Mouse (Mus musculus) erythroblast, embryonic 14.5 days (primary cell): ENCODE results near the gene Cela3a. TPM values are rescaled to one million over a fixed set of nuclear protein-coding genes. Genes with fewer than 3 reads are reported as not detected.

ENCODE experiments used
- H3K27me3 ChIP-seq: 2 replicates; pipeline ENCODE4 v1.6.1; 2012; ENCODE audit warnings: inconsistent platforms; ENCODE audit not compliant: control insufficient read depth
- H3K36me3 ChIP-seq: 2 replicates; pipeline ENCODE4 v1.6.1; 2012; ENCODE audit warnings: mild to moderate bottlenecking, inconsistent platforms; ENCODE audit not compliant: control insufficient read depth
- H3K4me1 ChIP-seq: 2 replicates; pipeline ENCODE4 v1.6.1; 2012; ENCODE audit warnings: inconsistent platforms; ENCODE audit not compliant: control insufficient read depth
- H3K4me3 ChIP-seq: replicated peaks from 2 replicates; pipeline ENCODE3; 2012; ENCODE audit warnings: moderate library complexity, mild to moderate bottlenecking, inconsistent platforms
- H3K9me3 ChIP-seq: 2 replicates; pipeline ENCODE4 v1.6.1; 2012; ENCODE audit warnings: low read length, inconsistent platforms, mixed read lengths; ENCODE audit not compliant: control insufficient read depth
- GATA1 ChIP-seq: IDR thresholded peaks from 2 replicates; pipeline ENCODE4 v1.6.1; 2012; ENCODE audit warnings: low read length, inconsistent platforms, mixed read lengths
- TAL1 ChIP-seq: IDR thresholded peaks from 3 replicates; pipeline ENCODE4 v1.6.1; 2012; ENCODE audit warnings: low read length, inconsistent platforms, mixed read lengths
- polyA plus RNA-seq: library from polyadenylated mRNA; stranded (reverse); fragments of >175 nt; gene quantifications from 2 replicates; pipeline ENCODE4 v1.2.3, GENCODE M21; 2012

The Cela3a gene
- polyA plus RNA-seq, 1 experiment, result not detected

GRCm38 (mm10) chr4:137391287-137391686 lies 18.3 kb downstream of the Cela3a start:
- Histone ChIP-seq H3K4me3 (no peak overlapping the region), H3K36me3 (no peaks in the 10 kb centered on the region; the same call in 1 of the 2 replicates), H3K4me1 (peaks cover 44% of the 10 kb centered on the region), H3K9me3 (no peaks in the 10 kb centered on the region; the same call in 1 of the 2 replicates), H3K27me3 (no peaks in the 10 kb centered on the region)
- TF ChIP-seq TAL1 (no peak), GATA1 (no peak)

- peaks cover 44% of the 10 kb centered on the region for H3K4me1 ChIP-seq
- no peaks in the 10 kb centered on the region for H3K27me3 ChIP-seq
- no peak for TF ChIP-seq TAL1
- no peaks in the 10 kb centered on the region; the same call in 1 of the 2 replicates for H3K36me3 ChIP-seq
- no peak overlapping the region for H3K4me3 ChIP-seq
- no peaks in the 10 kb centered on the region for H3K9me3 ChIP-seq
Observed at GRCm38 (mm10) chr4:137390196-137390595, 19.4 kb downstream of the Cela3a start.

- Histone ChIP-seq H3K36me3 (no peaks in the 10 kb centered on the region; the same call in 1 of the 2 replicates), H3K9me3 (no peaks in the 10 kb centered on the region), H3K4me3 (peak overlapping the region; percentile 78), H3K27me3 (no peaks in the 10 kb centered on the region), H3K4me1 (peaks cover 44% of the 10 kb centered on the region)
- no peak for TF ChIP-seq TAL1
- TF ChIP-seq GATA1, result no peak
Observed at GRCm38 (mm10) chr4:137388983-137389382, 20.6 kb downstream of the Cela3a start.

- peaks cover 39% of the 10 kb centered on the region for H3K4me1 ChIP-seq
- no peak for TF ChIP-seq TAL1
- no peak for TF ChIP-seq GATA1
- no peaks in the 10 kb centered on the region for H3K9me3 ChIP-seq
- no peaks in the 10 kb centered on the region; the same call in 1 of the 2 replicates for H3K36me3 ChIP-seq
- no peaks in the 10 kb centered on the region for H3K27me3 ChIP-seq
- H3K4me3 ChIP-seq, result peak overlapping the region; percentile 78
Observed at GRCm38 (mm10) chr4:137388059-137388794, 21.4 kb downstream of the Cela3a start.

- Histone ChIP-seq H3K27me3 (no peaks in the 10 kb centered on the region), H3K4me3 (peak overlapping the region; percentile 78), H3K4me1 (peaks cover 33% of the 10 kb centered on the region), H3K36me3 (no peaks in the 10 kb centered on the region; the same call in 1 of the 2 replicates), H3K9me3 (no peaks in the 10 kb centered on the region)
- TF ChIP-seq TAL1, result no peak
- no peak for TF ChIP-seq GATA1
Observed at GRCm38 (mm10) chr4:137387482-137388058, 22.0 kb downstream of the Cela3a start.

- H3K27me3 ChIP-seq, result no peaks in the 10 kb centered on the region
- peak overlapping the region; percentile 45 for H3K4me3 ChIP-seq
- TF ChIP-seq GATA1, result no peak
- TF ChIP-seq TAL1, result no peak
- H3K4me1 ChIP-seq, result peaks cover 17% of the 10 kb centered on the region
- H3K36me3 ChIP-seq, result peaks cover 2% of the 10 kb centered on the region
- H3K9me3 ChIP-seq, result no peaks in the 10 kb centered on the region
Observed at GRCm38 (mm10) chr4:137380702-137381605, 28.6 kb downstream of the Cela3a start.

- H3K4me1 ChIP-seq, result peaks cover 17% of the 10 kb centered on the region
- H3K27me3 ChIP-seq, result no peaks in the 10 kb centered on the region
- no peak overlapping the region for H3K4me3 ChIP-seq
- peaks cover 2% of the 10 kb centered on the region for H3K36me3 ChIP-seq
- H3K9me3 ChIP-seq, result no peaks in the 10 kb centered on the region
- no peak for TF ChIP-seq GATA1
- TF ChIP-seq TAL1, result no peak
Observed at GRCm38 (mm10) chr4:137379713-137380255, 29.8 kb downstream of the Cela3a start.

GRCm38 (mm10) chr4:137379085-137379484 lies 30.5 kb downstream of the Cela3a start:
- Histone ChIP-seq H3K27me3 (no peaks in the 10 kb centered on the region), H3K9me3 (no peaks in the 10 kb centered on the region), H3K36me3 (peaks cover 2% of the 10 kb centered on the region), H3K4me1 (peaks cover 17% of the 10 kb centered on the region), H3K4me3 (no peak overlapping the region)
- TF ChIP-seq TAL1 (no peak), GATA1 (no peak)
